Mouse (Mus musculus): ENCODE data around the gene Fcer1g. TPM values are rescaled to one million over a fixed set of nuclear protein-coding genes. Genes with fewer than 3 reads are reported as not detected.

The Fcer1g gene
- polyA plus RNA-seq, 1 experiment from 2014 or later = 0.49 TPM

- no peaks in the 10 kb centered on the region for H3K27me3 ChIP-seq
- no peak for TF ChIP-seq CTCF (IDR thresholded peaks at IDR 0.05)
- CTCF ChIA-PET = interaction anchor here (1.5 to 1.9 kb wide), 2 partner anchors 21 to 139 kb away, joined by 3 to 4 read pairs; no protein-coding TSS in a partner anchor
- DNase-seq (ENCODE audit: low read depth, low spot score) (no peak), ATAC-seq (no peak)
- POLR2A ChIA-PET = interaction anchor here (0.5 kb wide), 1 partner anchor 25 kb away, joined by 4 read pairs; no protein-coding TSS in a partner anchor
- in situ Hi-C loops (cut with MboI; ENCODE audit: low pct_unique_long_range_greater_than_20kb) = loop anchor here (25.0 kb wide), 1 partner anchor 369 kb away; the partner anchor contains the start of genes Dusp12 and Gm26620
These were observed 22.1 kb upstream of the Fcer1g start for GRCm38 (mm10) chr1:171256095-171256818.

DNA sequence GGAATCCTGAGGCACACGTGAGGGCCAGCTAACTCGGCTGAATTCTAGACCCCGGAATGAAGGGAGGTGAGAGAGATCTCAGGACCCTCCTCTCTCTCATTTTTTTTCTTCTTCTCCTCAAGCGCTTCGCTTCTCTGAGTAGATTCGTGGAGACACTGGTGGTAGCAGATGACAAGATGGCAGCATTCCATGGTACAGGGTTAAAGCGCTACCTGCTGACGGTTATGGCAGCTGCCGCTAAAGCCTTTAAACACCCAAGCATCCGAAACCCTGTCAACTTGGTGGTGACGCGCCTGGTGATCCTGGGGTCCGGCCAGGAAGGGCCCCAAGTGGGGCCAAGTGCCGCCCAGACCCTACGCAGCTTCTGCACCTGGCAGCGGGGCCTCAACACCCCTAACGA is 18.2 kb upstream of the Fcer1g start:
- CTCF ChIA-PET = interaction anchor here (1.0 to 2.2 kb wide), 4 partner anchors 10 to 32 kb away, joined by 3 to 7 read pairs (median 6); partner anchors contain the start of gene Ppox
- POLR2A ChIA-PET = interaction anchor here (0.6 to 1.9 kb wide), 5 partner anchors 11 to 30 kb away, joined by 3 to 6 read pairs (median 5); partner anchors contain the start of genes B4galt3 and Fcer1g
- DNase-seq (ENCODE audit: low read depth, low spot score) (no peak), ATAC-seq (no peak)
- no peaks in the 10 kb centered on the region for H3K27me3 ChIP-seq
- TF ChIP-seq CTCF (IDR thresholded peaks at IDR 0.05) = no peak
- in situ Hi-C loops (cut with MboI; ENCODE audit: low pct_unique_long_range_greater_than_20kb) = loop anchor here (25.0 kb wide), 1 partner anchor 365 kb away; the partner anchor contains the start of genes Dusp12 and Gm26620

DNA sequence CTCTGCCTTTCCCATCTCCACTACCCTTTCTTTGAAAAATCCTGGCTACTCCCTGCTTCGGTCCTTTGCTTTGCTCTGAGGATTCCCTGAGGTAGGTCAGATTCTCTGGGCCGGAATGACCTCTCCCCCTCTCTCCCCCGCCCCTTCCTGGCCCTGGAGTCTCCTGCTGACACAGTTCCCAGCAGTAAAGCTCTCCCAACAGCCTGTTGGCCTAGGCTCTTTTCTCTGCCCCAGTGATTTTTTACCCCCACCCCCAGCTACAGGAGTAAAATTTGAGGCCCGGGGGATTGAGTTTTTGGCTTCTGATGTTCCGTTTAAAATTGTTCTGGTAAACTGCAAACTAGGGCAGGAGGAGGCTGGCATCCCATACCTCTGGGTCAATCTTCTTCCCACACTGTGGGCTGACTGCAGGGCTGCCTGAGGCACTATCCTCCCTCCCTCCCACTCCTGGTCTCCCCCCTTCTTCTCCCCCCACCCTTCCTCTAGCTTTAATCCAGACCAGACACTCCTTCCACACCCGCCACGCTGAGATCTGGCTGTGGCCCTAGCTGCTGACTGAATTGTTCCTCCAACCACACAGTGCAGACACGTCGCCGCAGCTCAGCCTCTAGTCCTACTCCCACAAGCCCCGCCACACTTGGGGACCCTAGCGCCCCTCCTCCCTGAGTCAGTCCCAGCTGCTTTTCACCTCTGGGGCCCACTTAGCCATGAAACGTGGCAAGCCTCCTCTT is 17.6 kb upstream of the Fcer1g start:
- no peak for DNase-seq (ENCODE audit: low read depth, low spot score)
- in situ Hi-C loops (cut with MboI; ENCODE audit: low pct_unique_long_range_greater_than_20kb) = loop anchor here (25.0 kb wide), 1 partner anchor 364 kb away; the partner anchor contains the start of genes Dusp12 and Gm26620
- CTCF ChIA-PET = interaction anchor here (0.9 to 2.2 kb wide), 6 partner anchors 11 to 140 kb away, joined by 3 to 7 read pairs (median 5); partner anchors contain the start of gene Ppox
- POLR2A ChIA-PET = interaction anchor here (0.6 to 1.9 kb wide), 5 partner anchors 12 to 29 kb away, joined by 3 to 6 read pairs (median 5); partner anchors contain the start of genes B4galt3 and Fcer1g
- no peaks in the 10 kb centered on the region for H3K27me3 ChIP-seq
- TF ChIP-seq CTCF (IDR thresholded peaks at IDR 0.05) = no peak
- ATAC-seq = no peak

GRCm38 (mm10) chr1:171250680-171251593 is 16.8 kb upstream of the Fcer1g start, which contains the start of gene Ndufs2:
TSS of gene Ndufs2 (minus strand) at chr1:171251388.
- CTCF ChIA-PET = interaction anchor here (0.7 to 2.2 kb wide), 7 partner anchors 12 to 139 kb away, joined by 3 to 7 read pairs (median 4); partner anchors contain the start of gene Ppox
- ATAC-seq (no peak), DNase-seq (ENCODE audit: low read depth, low spot score) (no peak)
- no peak for TF ChIP-seq CTCF (IDR thresholded peaks at IDR 0.05)
- in situ Hi-C loops (cut with MboI; ENCODE audit: low pct_unique_long_range_greater_than_20kb) = loop anchor here (25.0 kb wide), 1 partner anchor 364 kb away; the partner anchor contains the start of genes Dusp12 and Gm26620
- no peaks in the 10 kb centered on the region for H3K27me3 ChIP-seq
- POLR2A ChIA-PET = interaction anchor here (0.6 to 1.9 kb wide), 3 partner anchors 17 to 120 kb away, joined by 3 to 5 read pairs (median 5); partner anchors contain the start of genes B4galt3 and Fcer1g

DNA sequence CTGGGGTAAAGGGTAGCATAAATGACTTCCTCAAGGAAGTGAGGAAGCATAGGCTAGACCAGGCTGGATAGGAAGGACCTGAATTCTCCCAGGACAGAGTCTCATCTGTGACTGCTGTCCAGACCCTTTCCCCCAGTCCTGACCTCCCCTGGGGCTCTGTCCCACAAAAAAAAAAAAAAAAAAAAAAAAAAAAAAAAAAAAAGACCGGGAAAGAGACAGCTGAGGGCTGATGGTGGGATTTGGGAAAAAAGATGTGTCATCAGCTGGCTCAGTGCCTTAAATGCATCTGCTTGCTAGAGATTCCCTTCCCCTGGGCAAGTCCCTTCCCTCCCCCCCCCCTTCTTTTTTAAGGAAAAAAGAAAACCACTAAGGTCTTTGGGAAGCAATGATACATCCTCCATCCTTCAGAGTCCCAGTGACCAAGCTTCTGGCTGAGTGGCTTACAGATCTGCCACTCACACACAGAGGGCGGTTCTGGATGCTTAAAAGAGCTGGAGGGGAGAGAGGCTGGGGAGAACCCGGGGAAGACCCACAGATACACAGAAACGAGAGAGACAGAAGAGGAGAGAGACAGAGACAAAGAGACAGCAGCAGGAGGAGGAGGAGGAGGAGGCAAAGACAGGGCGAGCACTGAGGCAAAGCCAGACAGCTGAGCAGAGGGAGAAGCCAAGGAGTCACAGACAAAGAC is 15.9 kb upstream of the Fcer1g start, which contains the start of gene Adamts4:
Adamts4 (plus strand) TSS at position 509 of the 688 bp plus-strand sequence.
- DNase-seq (ENCODE audit: low read depth, low spot score) = peak; percentile 68
- no peaks in the 10 kb centered on the region for H3K27me3 ChIP-seq
- ATAC-seq = peak; percentile 48
- POLR2A ChIA-PET = interaction anchor here (0.6 kb wide), 1 partner anchor 60 kb away, joined by 7 read pairs; no protein-coding TSS in a partner anchor
- TF ChIP-seq CTCF (IDR thresholded peaks at IDR 0.05) = no peak
- CTCF ChIA-PET = interaction anchor here (0.7 to 1.1 kb wide), 2 partner anchors 12 to 131 kb away, joined by 3 read pairs; no protein-coding TSS in a partner anchor
- in situ Hi-C loops (cut with MboI; ENCODE audit: low pct_unique_long_range_greater_than_20kb) = loop anchor here (25.0 kb wide), 1 partner anchor 363 kb away; the partner anchor contains the start of genes Dusp12 and Gm26620

- CTCF ChIA-PET = interaction anchor here (0.9 to 1.2 kb wide), 2 partner anchors 9 to 16 kb away, joined by 3 read pairs; no protein-coding TSS in a partner anchor
- POLR2A ChIA-PET = interaction anchor here (1.0 to 1.6 kb wide), 3 partner anchors 21 to 137 kb away, joined by 3 to 5 read pairs (median 4); partner anchors contain the start of gene B4galt3
- TF ChIP-seq CTCF (IDR thresholded peaks at IDR 0.05) = no peak
These were observed 14.4 kb upstream of the Fcer1g start for GRCm38 (mm10) chr1:171248386-171249226.

DNA sequence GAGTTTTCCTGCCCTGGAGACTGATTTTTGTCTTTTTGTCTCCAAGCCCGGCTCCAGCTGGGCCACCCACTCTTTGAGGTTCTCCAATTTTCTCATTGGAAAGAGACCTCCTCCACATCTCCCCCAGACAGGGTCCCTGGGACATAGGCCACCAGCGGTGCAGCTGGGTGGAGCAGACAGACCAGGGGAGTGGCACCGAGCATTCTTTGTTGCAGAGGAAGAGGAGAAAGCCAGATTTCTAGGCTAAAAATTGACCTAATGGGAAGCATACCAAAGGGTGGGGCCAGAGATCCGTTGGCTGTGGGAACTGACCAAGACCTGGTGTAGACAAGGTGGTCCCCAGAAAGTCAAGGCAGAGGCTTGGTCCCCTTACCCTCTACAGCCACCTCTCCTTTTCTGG is 13.8 kb upstream of the Fcer1g start:
- no peak for TF ChIP-seq CTCF (IDR thresholded peaks at IDR 0.05)
- ChIA-PET POLR2A (interaction anchor here (1.0 to 1.6 kb wide), 3 partner anchors 22 to 137 kb away, joined by 3 to 5 read pairs (median 4); partner anchors contain the start of gene B4galt3), CTCF (interaction anchor here (0.9 to 1.3 kb wide), 3 partner anchors 10 to 15 kb away, joined by 3 read pairs; no protein-coding TSS in a partner anchor)
- in situ Hi-C loops (cut with MboI; ENCODE audit: low pct_unique_long_range_greater_than_20kb) = no loop called here
- DNase-seq (ENCODE audit: low read depth, low spot score) (no peak), ATAC-seq (no peak)
- H3K27me3 ChIP-seq = no peaks in the 10 kb centered on the region

More at GRCm38 (mm10) chr1:171248386-171249226, 14.4 kb upstream of the Fcer1g start:
- ATAC-seq (no peak), DNase-seq (ENCODE audit: low read depth, low spot score) (no peak)
- H3K27me3 ChIP-seq = no peaks in the 10 kb centered on the region
- in situ Hi-C loops (cut with MboI; ENCODE audit: low pct_unique_long_range_greater_than_20kb) = no loop called here
